Mouse (Mus musculus): Measurements from ENCODE around the gene Nsmce1. TPM values are rescaled to one million over a fixed set of nuclear protein-coding genes. Genes with fewer than 3 reads are reported as not detected.
"Not testable (repeated sequence)": the region's sequence is repeated elsewhere in the genome, so short reads cannot be mapped to it uniquely, and the experiment has no call there.

The Nsmce1 gene
- polyA plus RNA-seq, 1 experiment from 2014 or later, result 115 TPM

GRCm38 (mm10) chr7:125444076-125444463 lies 47.3 kb downstream of the Nsmce1 start:
- H3K36me3 ChIP-seq (ENCODE audit: control insufficient read depth, insufficient read depth, low read length), result no peaks in the 10 kb centered on the region; the same call in 1 of the 2 replicates
- 30% methylated on average over 10 of the region's 10 CpGs for WGBS
- H3K27ac ChIP-seq (ENCODE audit: low read depth, low read length), result no peak overlapping the region; the same call in 1 of the 2 replicates
- DNase-seq (ENCODE audit: low spot score) (no peak), ATAC-seq (replicated peaks; ENCODE audit: low FRiP score) (peak; percentile 3; the same call in 1 of the 2 replicates)
- peak overlapping the region; percentile 78 for H3K4me2 ChIP-seq (ENCODE audit: low read depth, low read length, severe bottlenecking)
- peak overlapping the region; percentile 58 for H3K4me3 ChIP-seq (ENCODE audit: low read depth, low read length)
- 0 out of 2 replicates have a peak, but pooled peaks cover 6% of the 10 kb centered on the region for H3K4me1 ChIP-seq (replicated peaks; ENCODE audit: control insufficient read depth, insufficient read depth, low read length)
- peak overlapping the region; percentile 83 for H3K9ac ChIP-seq (ENCODE audit: low read length)
- no peaks in the 10 kb centered on the region for H3K9me3 ChIP-seq (ENCODE audit: control insufficient read depth, low read length)
- H3K27me3 ChIP-seq (ENCODE audit: control insufficient read depth, insufficient read depth, low read length), result no peaks in the 10 kb centered on the region

GRCm38 (mm10) chr7:125442323-125442722 lies 49.1 kb downstream of the Nsmce1 start:
- H3K9me3 ChIP-seq (ENCODE audit: control insufficient read depth, low read length), result no peaks in the 10 kb centered on the region
- no peaks in the 10 kb centered on the region for H3K27me3 ChIP-seq (ENCODE audit: control insufficient read depth, insufficient read depth, low read length)
- no peaks in the 10 kb centered on the region; the same call in 1 of the 2 replicates for H3K36me3 ChIP-seq (ENCODE audit: control insufficient read depth, insufficient read depth, low read length)
- no peak overlapping the region for H3K9ac ChIP-seq (ENCODE audit: low read length)
- no peak overlapping the region for H3K4me3 ChIP-seq (ENCODE audit: low read depth, low read length)
- no peak overlapping the region for H3K4me2 ChIP-seq (ENCODE audit: low read depth, low read length, severe bottlenecking)
- 73% methylated on average over 4 of the region's 4 CpGs for WGBS
- DNase-seq (ENCODE audit: low spot score) (no peak), ATAC-seq (replicated peaks; ENCODE audit: low FRiP score) (no peak)
- 0 out of 2 replicates have a peak, but pooled peaks cover 6% of the 10 kb centered on the region for H3K4me1 ChIP-seq (replicated peaks; ENCODE audit: control insufficient read depth, insufficient read depth, low read length)
- no peak overlapping the region for H3K27ac ChIP-seq (ENCODE audit: low read depth, low read length)

- ATAC-seq (replicated peaks; ENCODE audit: low FRiP score) (no peak), DNase-seq (ENCODE audit: low spot score) (no peak)
- H3K36me3 ChIP-seq (ENCODE audit: control insufficient read depth, insufficient read depth, low read length), result no peaks in the 10 kb centered on the region
- H3K9me3 ChIP-seq (ENCODE audit: control insufficient read depth, low read length), result no peaks in the 10 kb centered on the region
- H3K4me2 ChIP-seq (ENCODE audit: low read depth, low read length, severe bottlenecking), result no peak overlapping the region
- no peak overlapping the region for H3K4me3 ChIP-seq (ENCODE audit: low read depth, low read length)
- no peak overlapping the region for H3K27ac ChIP-seq (ENCODE audit: low read depth, low read length)
- H3K4me1 ChIP-seq (replicated peaks; ENCODE audit: control insufficient read depth, insufficient read depth, low read length), result no peaks in the 10 kb centered on the region
- H3K27me3 ChIP-seq (ENCODE audit: control insufficient read depth, insufficient read depth, low read length), result no peaks in the 10 kb centered on the region
- 58% methylated on average over 8 of the region's 8 CpGs for WGBS
- H3K9ac ChIP-seq (ENCODE audit: low read length), result no peak overlapping the region
Observed at GRCm38 (mm10) chr7:125434666-125435290, 56.6 kb downstream of the Nsmce1 start.

GRCm38 (mm10) chr7:125433874-125434273 lies 57.5 kb downstream of the Nsmce1 start:
- Histone ChIP-seq H3K4me3 (ENCODE audit: low read depth, low read length) (no peak overlapping the region), H3K27ac (ENCODE audit: low read depth, low read length) (no peak overlapping the region), H3K4me2 (ENCODE audit: low read depth, low read length, severe bottlenecking) (no peak overlapping the region), H3K36me3 (ENCODE audit: control insufficient read depth, insufficient read depth, low read length) (no peaks in the 10 kb centered on the region), H3K4me1 (replicated peaks; ENCODE audit: control insufficient read depth, insufficient read depth, low read length) (no peaks in the 10 kb centered on the region), H3K27me3 (ENCODE audit: control insufficient read depth, insufficient read depth, low read length) (no peaks in the 10 kb centered on the region), H3K9ac (ENCODE audit: low read length) (no peak overlapping the region), H3K9me3 (ENCODE audit: control insufficient read depth, low read length) (no peaks in the 10 kb centered on the region)
- WGBS, result 84% methylated on average over 3 of the region's 3 CpGs
- ATAC-seq (replicated peaks; ENCODE audit: low FRiP score) (no peak), DNase-seq (ENCODE audit: low spot score) (no peak)

GRCm38 (mm10) chr7:125430170-125430842 lies 61.1 kb downstream of the Nsmce1 start:
- 72% methylated on average over 7 of the region's 7 CpGs for WGBS
- no peak overlapping the region for H3K4me3 ChIP-seq (ENCODE audit: low read depth, low read length)
- no peak overlapping the region for H3K27ac ChIP-seq (ENCODE audit: low read depth, low read length)

GRCm38 (mm10) chr7:125428816-125429500 lies 62.4 kb downstream of the Nsmce1 start:
- not testable (repeated sequence) for H3K27ac ChIP-seq (ENCODE audit: low read depth, low read length); ATAC-seq (replicated peaks; ENCODE audit: low FRiP score)
- 87% methylated on average over 5 of the region's 5 CpGs for WGBS

More at GRCm38 (mm10) chr7:125430170-125430842, 61.1 kb downstream of the Nsmce1 start:
- Histone ChIP-seq H3K9ac (ENCODE audit: low read length) (no peak overlapping the region), H3K9me3 (ENCODE audit: control insufficient read depth, low read length) (no peaks in the 10 kb centered on the region), H3K27me3 (ENCODE audit: control insufficient read depth, insufficient read depth, low read length) (no peaks in the 10 kb centered on the region), H3K4me1 (replicated peaks; ENCODE audit: control insufficient read depth, insufficient read depth, low read length) (no peaks in the 10 kb centered on the region), H3K4me2 (ENCODE audit: low read depth, low read length, severe bottlenecking) (no peak overlapping the region), H3K36me3 (ENCODE audit: control insufficient read depth, insufficient read depth, low read length) (no peaks in the 10 kb centered on the region)
- no peak for ATAC-seq (replicated peaks; ENCODE audit: low FRiP score)
- no peak for DNase-seq (ENCODE audit: low spot score)

GRCm38 (mm10) chr7:125428381-125428780 lies 63.0 kb downstream of the Nsmce1 start:
- 83% methylated on average over 7 of the region's 7 CpGs for WGBS
- H3K4me2 ChIP-seq (ENCODE audit: low read depth, low read length, severe bottlenecking), result no peak overlapping the region
- H3K9ac ChIP-seq (ENCODE audit: low read length), result no peak overlapping the region
- H3K4me3 ChIP-seq (ENCODE audit: low read depth, low read length), result no peak overlapping the region
- no peaks in the 10 kb centered on the region for H3K27me3 ChIP-seq (ENCODE audit: control insufficient read depth, insufficient read depth, low read length)
- H3K9me3 ChIP-seq (ENCODE audit: control insufficient read depth, low read length), result no peaks in the 10 kb centered on the region
- no peaks in the 10 kb centered on the region for H3K36me3 ChIP-seq (ENCODE audit: control insufficient read depth, insufficient read depth, low read length)
- no peak overlapping the region for H3K27ac ChIP-seq (ENCODE audit: low read depth, low read length)
- H3K4me1 ChIP-seq (replicated peaks; ENCODE audit: control insufficient read depth, insufficient read depth, low read length), result no peaks in the 10 kb centered on the region
- ATAC-seq (replicated peaks; ENCODE audit: low FRiP score) (no peak), DNase-seq (ENCODE audit: low spot score) (no peak)

More at GRCm38 (mm10) chr7:125428816-125429500, 62.4 kb downstream of the Nsmce1 start:
- not testable (repeated sequence) for H3K4me3 ChIP-seq (ENCODE audit: low read depth, low read length); DNase-seq (ENCODE audit: low spot score); H3K9me3 ChIP-seq (ENCODE audit: control insufficient read depth, low read length); H3K27me3 ChIP-seq (ENCODE audit: control insufficient read depth, insufficient read depth, low read length); H3K4me1 ChIP-seq (replicated peaks; ENCODE audit: control insufficient read depth, insufficient read depth, low read length); H3K9ac ChIP-seq (ENCODE audit: low read length); H3K4me2 ChIP-seq (ENCODE audit: low read depth, low read length, severe bottlenecking); H3K36me3 ChIP-seq (ENCODE audit: control insufficient read depth, insufficient read depth, low read length)

GRCm38 (mm10) chr7:125427492-125428090 lies 63.8 kb downstream of the Nsmce1 start:
- ATAC-seq (replicated peaks; ENCODE audit: low FRiP score) (no peak), DNase-seq (ENCODE audit: low spot score) (no peak)
- Histone ChIP-seq H3K27me3 (ENCODE audit: control insufficient read depth, insufficient read depth, low read length) (no peaks in the 10 kb centered on the region), H3K27ac (ENCODE audit: low read depth, low read length) (no peak overlapping the region), H3K36me3 (ENCODE audit: control insufficient read depth, insufficient read depth, low read length) (no peaks in the 10 kb centered on the region), H3K9ac (ENCODE audit: low read length) (no peak overlapping the region), H3K9me3 (ENCODE audit: control insufficient read depth, low read length) (no peaks in the 10 kb centered on the region), H3K4me3 (ENCODE audit: low read depth, low read length) (no peak overlapping the region), H3K4me2 (ENCODE audit: low read depth, low read length, severe bottlenecking) (no peak overlapping the region), H3K4me1 (replicated peaks; ENCODE audit: control insufficient read depth, insufficient read depth, low read length) (no peaks in the 10 kb centered on the region)
- 86% methylated on average over 12 of the region's 12 CpGs for WGBS

Measured in forebrain, embryonic 11.5 days (tissue).